Mouse (Mus musculus): Measurements from ENCODE around the gene Farp1.

DNA sequence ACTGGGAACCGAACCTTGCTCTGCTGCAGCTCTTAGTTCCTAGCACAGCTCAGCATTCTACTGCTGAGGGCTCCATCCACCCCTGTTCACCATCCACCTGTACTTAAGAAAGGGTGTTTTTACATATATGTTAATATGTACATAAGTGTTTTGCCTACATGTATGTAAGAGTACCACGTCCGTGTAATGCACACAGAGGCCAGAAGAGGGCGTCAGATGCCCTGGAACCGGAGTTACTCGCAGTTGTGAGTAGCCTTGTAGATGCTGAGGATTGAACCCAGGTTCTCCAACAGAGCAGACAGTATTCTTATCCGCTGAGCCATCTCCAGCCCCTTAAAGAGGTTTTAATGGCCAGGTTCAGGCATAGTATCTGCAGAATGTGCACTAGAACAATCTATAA is 183.6 kb downstream of the Farp1 start:
- TF ChIP-seq CTCF (IDR thresholded peaks at IDR 0.05; ENCODE audit: borderline replicate concordance, insufficient read depth, low read depth, low read length) = no peak; the same call in 1 of the 2 replicates
- TF ChIP-seq POLR2A (IDR thresholded peaks at IDR 0.05; ENCODE audit: borderline replicate concordance, insufficient read depth, low read length) = no peak
